Mouse (Mus musculus) limb, embryonic 15.5 days (tissue): ENCODE data around the gene Efna4. TPM values are rescaled to one million over a fixed set of nuclear protein-coding genes. Genes with fewer than 3 reads are reported as not detected.

ENCODE experiments used
- ATAC-seq: fragments of 200-750 bp; cut with Nextera tagmentation; 2 replicates; pipeline ENCODE4 v1.8.0; 2017; ENCODE audit warnings: low read depth, moderate TSS enrichment; ENCODE audit not compliant: insufficient number of reproducible peaks, low FRiP score, low TSS enrichment
- H3K27ac ChIP-seq: fragments of 300-500 bp; sonication (generic); 2 replicates; pipeline ENCODE4 v1.5.1; 2015; ENCODE audit warnings: moderate library complexity, mild to moderate bottlenecking, inconsistent platforms
- H3K27me3 ChIP-seq: fragments of 300-500 bp; sonication (generic); 2 replicates; pipeline ENCODE4 v1.6.1; 2015; ENCODE audit warnings: inconsistent platforms
- H3K36me3 ChIP-seq: fragments of 300-500 bp; sonication (generic); 2 replicates; pipeline ENCODE4 v1.6.1; 2015; ENCODE audit warnings: inconsistent platforms
- H3K4me1 ChIP-seq: fragments of 300-500 bp; sonication (generic); 2 replicates; pipeline ENCODE4 v1.6.1; 2015; ENCODE audit warnings: inconsistent platforms
- H3K4me2 ChIP-seq: fragments of 300-500 bp; sonication (generic); 2 replicates; pipeline ENCODE4 v1.6.1; 2015; ENCODE audit warnings: mild to moderate bottlenecking, inconsistent platforms
- H3K4me3 ChIP-seq: fragments of 300-500 bp; sonication (generic); 2 replicates; pipeline ENCODE4 v1.5.1; 2015; ENCODE audit warnings: mild to moderate bottlenecking, inconsistent platforms
- H3K9ac ChIP-seq: fragments of 300-500 bp; sonication (generic); 2 replicates; pipeline ENCODE4 v1.6.1; 2015; ENCODE audit warnings: inconsistent platforms
- H3K9me3 ChIP-seq: fragments of 300-500 bp; sonication (generic); 2 replicates; pipeline ENCODE4 v1.6.1; 2016; ENCODE audit warnings: inconsistent platforms
- WGBS: fragments of 180-500 bp; shearing (Covaris S2); methylation state at CpG from one replicate; pipeline ENCODE4 v1.1.7; 2015; 5-methylcytosine and 5-hydroxymethylcytosine counted together
- polyA plus RNA-seq: library from polyadenylated mRNA; unstranded; fragments of >200 nt; fragmentation: Nextera tagmentation; extraction: Ambion mirVana; gene quantifications from 2 replicates; pipeline ENCODE4 v1.2.1, GENCODE M21; 2015

Gene Efna4
- polyA plus RNA-seq, 1 experiment from 2014 or later = 34.4 TPM

- no peaks in the 10 kb centered on the region for H3K9me3 ChIP-seq
- H3K4me3 ChIP-seq = no peak overlapping the region
- 69% methylated on average over 11 of the region's 11 CpGs for whole genome bisulfite sequencing
- no peak overlapping the region for H3K9ac ChIP-seq
- no peaks in the 10 kb centered on the region for H3K36me3 ChIP-seq
- no peak overlapping the region for H3K4me2 ChIP-seq
- ATAC-seq = no peak
- H3K4me1 ChIP-seq = peaks cover 12% of the 10 kb centered on the region
- H3K27ac ChIP-seq = no peak overlapping the region
- H3K27me3 ChIP-seq = no peaks in the 10 kb centered on the region
Measured at GRCm38 (mm10) chr3:89296761-89297396, 40.9 kb downstream of the Efna4 start.

- ATAC-seq = no peak
- Histone ChIP-seq H3K27ac (no peak overlapping the region), H3K27me3 (no peaks in the 10 kb centered on the region), H3K4me1 (peaks cover 20% of the 10 kb centered on the region), H3K9ac (no peak overlapping the region), H3K9me3 (no peaks in the 10 kb centered on the region), H3K4me3 (no peak overlapping the region), H3K36me3 (no peaks in the 10 kb centered on the region), H3K4me2 (no peak overlapping the region)
- WGBS = 75% methylated on average over 8 of the region's 8 CpGs
Measured at GRCm38 (mm10) chr3:89295685-89296230, 42.1 kb downstream of the Efna4 start.

- Histone ChIP-seq H3K9ac (no peak overlapping the region), H3K27ac (no peak overlapping the region), H3K4me1 (peaks cover 10% of the 10 kb centered on the region; the same call in 1 of the 2 replicates), H3K36me3 (no peaks in the 10 kb centered on the region), H3K9me3 (no peaks in the 10 kb centered on the region), H3K4me3 (no peak overlapping the region), H3K4me2 (no peak overlapping the region), H3K27me3 (no peaks in the 10 kb centered on the region)
- no peak for ATAC-seq
- WGBS = 65% methylated on average over 5 of the region's 5 CpGs
Measured at GRCm38 (mm10) chr3:89294195-89294594, 43.6 kb downstream of the Efna4 start.

- H3K4me3 ChIP-seq = no peak overlapping the region
- 90% methylated on average over 11 of the region's 11 CpGs for WGBS
- no peak overlapping the region for H3K9ac ChIP-seq
- no peaks in the 10 kb centered on the region for H3K36me3 ChIP-seq
- no peaks in the 10 kb centered on the region for H3K27me3 ChIP-seq
- H3K9me3 ChIP-seq = no peaks in the 10 kb centered on the region
- ATAC-seq = no peak
- peaks cover 8% of the 10 kb centered on the region; the same call in 1 of the 2 replicates for H3K4me1 ChIP-seq
- H3K4me2 ChIP-seq = no peak overlapping the region
- H3K27ac ChIP-seq = no peak overlapping the region
Measured at GRCm38 (mm10) chr3:89293247-89293918, 44.4 kb downstream of the Efna4 start.

- Histone ChIP-seq H3K9me3 (no peaks in the 10 kb centered on the region), H3K9ac (no peak overlapping the region), H3K4me1 (peaks cover 17% of the 10 kb centered on the region; the same call in 1 of the 2 replicates), H3K27me3 (no peaks in the 10 kb centered on the region), H3K4me3 (no peak overlapping the region), H3K36me3 (no peaks in the 10 kb centered on the region), H3K27ac (no peak overlapping the region), H3K4me2 (no peak overlapping the region)
- ATAC-seq = no peak
- 43% methylated on average over 5 of the region's 5 CpGs for WGBS
Measured at GRCm38 (mm10) chr3:89292303-89292702, 45.5 kb downstream of the Efna4 start.

GRCm38 (mm10) chr3:89291874-89292273 lies 46.0 kb downstream of the Efna4 start:
- H3K4me3 ChIP-seq = no peak overlapping the region
- H3K9ac ChIP-seq = no peak overlapping the region
- no peak overlapping the region for H3K27ac ChIP-seq
- H3K4me1 ChIP-seq = peaks cover 17% of the 10 kb centered on the region; the same call in 1 of the 2 replicates
- 55% methylated on average over 10 of the region's 10 CpGs for WGBS
- no peak for ATAC-seq
- H3K27me3 ChIP-seq = no peaks in the 10 kb centered on the region
- H3K4me2 ChIP-seq = no peak overlapping the region
- no peaks in the 10 kb centered on the region for H3K9me3 ChIP-seq
- H3K36me3 ChIP-seq = no peaks in the 10 kb centered on the region

GRCm38 (mm10) chr3:89288503-89288928 lies 49.3 kb downstream of the Efna4 start:
- Histone ChIP-seq H3K4me3 (no peak overlapping the region), H3K9ac (no peak overlapping the region), H3K36me3 (no peaks in the 10 kb centered on the region), H3K4me2 (no peak overlapping the region), H3K9me3 (no peaks in the 10 kb centered on the region), H3K27me3 (no peaks in the 10 kb centered on the region), H3K27ac (no peak overlapping the region), H3K4me1 (peaks cover 17% of the 10 kb centered on the region; the same call in 1 of the 2 replicates)
- 47% methylated on average over 7 of the region's 7 CpGs for WGBS
- ATAC-seq = no peak

GRCm38 (mm10) chr3:89287286-89287685 lies 50.5 kb downstream of the Efna4 start:
- Histone ChIP-seq H3K27me3 (no peaks in the 10 kb centered on the region), H3K9me3 (no peaks in the 10 kb centered on the region), H3K9ac (no peak overlapping the region), H3K4me1 (peaks cover 19% of the 10 kb centered on the region; the same call in 1 of the 2 replicates), H3K4me3 (no peak overlapping the region), H3K36me3 (no peaks in the 10 kb centered on the region), H3K4me2 (no peak overlapping the region), H3K27ac (0 out of 2 replicates have a peak overlapping the region, but pooled peaks have one; percentile 11)
- 37% methylated on average over 5 of the region's 5 CpGs for WGBS
- ATAC-seq = no peak

GRCm38 (mm10) chr3:89285526-89285925 lies 52.3 kb downstream of the Efna4 start:
- no peak for ATAC-seq
- no peak overlapping the region for H3K27ac ChIP-seq
- H3K9me3 ChIP-seq = no peaks in the 10 kb centered on the region
- WGBS = 43% methylated on average over 2 of the region's 2 CpGs
- H3K4me1 ChIP-seq = peaks cover 28% of the 10 kb centered on the region
- H3K36me3 ChIP-seq = no peaks in the 10 kb centered on the region
- H3K4me3 ChIP-seq = no peak overlapping the region
- H3K9ac ChIP-seq = no peak overlapping the region
- H3K27me3 ChIP-seq = no peaks in the 10 kb centered on the region
- H3K4me2 ChIP-seq = no peak overlapping the region

GRCm38 (mm10) chr3:89284261-89284660 lies 53.6 kb downstream of the Efna4 start:
- ATAC-seq = no peak
- Histone ChIP-seq H3K4me3 (no peak overlapping the region), H3K27me3 (no peaks in the 10 kb centered on the region), H3K9me3 (no peaks in the 10 kb centered on the region), H3K36me3 (no peaks in the 10 kb centered on the region), H3K4me2 (no peak overlapping the region), H3K4me1 (peaks cover 39% of the 10 kb centered on the region), H3K27ac (no peak overlapping the region), H3K9ac (no peak overlapping the region)
- 78% methylated on average over 3 of the region's 3 CpGs for WGBS
